Mouse (Mus musculus): Measurements from ENCODE around the gene Snx30.
"Not testable (repeated sequence)": the region's sequence is repeated elsewhere in the genome, so short reads cannot be mapped to it uniquely, and the experiment has no call there.

Snx30 gene

GRCm38 (mm10) chr4:59805181-59805967 is at the start of gene Snx30:
TSS of gene Snx30 (plus strand) at chr4:59805840.
- DNase-seq = peak; percentile 90 to 95

GRCm38 (mm10) chr4:59756332-59757082 is 49.1 kb upstream of the Snx30 start:
- peak; percentile 86 to 90 for DNase-seq

DNA sequence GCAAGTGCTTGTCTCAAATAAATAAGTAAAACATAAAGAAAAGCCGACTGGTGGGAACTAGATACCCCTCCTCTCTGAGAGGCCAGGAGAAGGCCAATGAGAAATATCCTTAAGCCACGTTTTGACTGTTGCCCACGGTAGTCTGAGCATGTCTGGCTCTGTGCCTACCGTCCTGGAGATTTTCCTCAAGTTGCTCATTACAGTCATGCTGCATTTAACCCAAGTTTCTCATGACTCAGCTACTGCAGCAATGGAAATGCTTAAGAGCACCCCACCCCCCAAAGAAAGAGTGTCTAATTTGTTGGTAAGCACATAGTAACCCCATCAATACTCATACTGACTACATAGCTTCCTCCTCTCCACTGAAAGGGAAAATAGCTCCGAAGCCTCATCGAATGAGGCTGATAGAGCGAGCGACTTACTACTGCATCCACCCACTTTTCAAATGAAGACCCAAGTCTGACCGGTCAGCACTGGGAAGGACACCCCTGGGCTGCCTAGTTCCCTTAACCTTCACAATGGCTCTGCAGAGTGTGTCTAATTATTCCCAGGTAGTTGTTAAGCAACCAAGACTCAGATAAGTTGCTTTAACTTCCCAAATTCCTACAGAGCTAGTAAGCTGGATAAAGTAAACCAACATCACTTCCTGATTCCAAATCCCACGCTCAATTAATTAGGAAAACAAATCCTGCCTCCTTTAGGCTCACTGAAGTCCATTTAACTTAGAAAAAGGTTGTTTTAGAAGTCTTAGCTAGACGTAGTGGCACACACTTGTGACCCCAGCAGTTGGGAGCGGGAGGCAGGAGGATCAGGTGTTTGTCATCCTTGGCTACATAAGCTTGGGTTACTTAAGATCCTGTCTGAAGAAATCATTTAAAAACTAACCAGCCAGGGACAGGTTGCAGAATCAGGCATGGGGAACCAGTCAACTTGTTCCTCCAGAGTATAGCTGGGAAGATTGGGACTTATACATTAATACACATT is 47.9 kb upstream of the Snx30 start:
- no peak for DNase-seq

GRCm38 (mm10) chr4:59760016-59760415 is 45.6 kb upstream of the Snx30 start:
- DNase-seq = no peak

DNA sequence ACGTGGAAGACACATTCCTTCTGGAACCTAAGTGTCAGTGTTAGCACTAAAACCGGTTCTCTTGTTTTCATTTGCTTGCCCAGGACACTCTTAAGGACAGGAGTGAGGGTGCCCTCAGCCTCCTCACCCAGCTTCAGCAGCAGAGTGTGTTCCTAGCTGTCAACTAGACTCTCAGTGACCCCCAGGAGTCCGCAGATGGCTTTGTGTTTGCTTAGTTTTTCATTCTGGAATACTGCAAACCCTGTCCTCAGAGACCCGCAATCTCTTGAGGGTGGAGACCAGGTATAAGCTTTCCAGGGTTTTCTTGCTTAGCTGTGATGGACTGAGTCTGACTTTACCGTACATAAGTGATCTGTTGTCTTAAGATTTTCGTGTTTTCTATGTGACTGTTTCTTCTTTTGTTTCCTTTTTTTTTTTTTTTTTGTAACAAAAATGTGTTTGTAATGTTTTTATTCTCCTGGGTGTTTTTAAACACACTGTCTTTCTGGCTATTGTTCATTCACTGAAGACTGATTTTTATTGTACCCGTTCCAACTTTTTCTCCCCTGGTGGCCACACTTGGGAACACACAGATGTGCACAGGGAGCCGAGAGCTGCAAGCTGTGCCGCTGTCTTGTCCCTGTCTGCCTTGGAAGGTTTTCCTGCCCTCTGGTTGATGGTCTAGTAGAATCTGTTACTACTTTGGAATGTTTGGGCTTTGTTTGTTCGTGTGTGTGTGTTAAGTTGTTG is 44.8 kb upstream of the Snx30 start:
- no peak for DNase-seq

DNA sequence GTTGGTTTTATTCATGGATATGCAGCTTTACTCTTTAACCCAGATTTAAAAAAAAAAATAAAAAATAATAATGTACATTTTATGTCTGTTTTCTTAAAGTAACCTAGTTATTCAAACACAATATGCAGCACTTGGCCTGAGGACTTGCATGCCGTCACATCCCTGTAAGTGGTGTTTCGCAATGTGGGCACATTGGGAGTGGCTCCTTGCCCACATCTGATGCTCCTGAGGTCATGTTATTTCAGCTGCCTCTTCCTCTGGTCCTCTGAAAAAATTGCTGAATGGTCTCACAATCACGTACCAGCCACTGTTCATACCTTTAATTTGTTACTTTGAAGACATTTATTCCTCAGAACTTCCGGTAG is 44.3 kb upstream of the Snx30 start:
- DNase-seq = no peak

- DNase-seq = no peak
Observed at GRCm38 (mm10) chr4:59764950-59765349, 40.7 kb upstream of the Snx30 start.

- no peak for DNase-seq
Observed at GRCm38 (mm10) chr4:59765385-59766005, 40.1 kb upstream of the Snx30 start.

- no peak for DNase-seq
Observed at GRCm38 (mm10) chr4:59767717-59768116, 37.9 kb upstream of the Snx30 start.

GRCm38 (mm10) chr4:59772171-59772879 is 33.3 kb upstream of the Snx30 start:
- DNase-seq = no peak

- no peak for DNase-seq
Observed at GRCm38 (mm10) chr4:59777828-59778227, 27.8 kb upstream of the Snx30 start.

- no peak for DNase-seq
Observed at GRCm38 (mm10) chr4:59780568-59780967, 25.1 kb upstream of the Snx30 start.

- no peak for DNase-seq
Observed at GRCm38 (mm10) chr4:59782853-59783684, 22.6 kb upstream of the Snx30 start.

DNA sequence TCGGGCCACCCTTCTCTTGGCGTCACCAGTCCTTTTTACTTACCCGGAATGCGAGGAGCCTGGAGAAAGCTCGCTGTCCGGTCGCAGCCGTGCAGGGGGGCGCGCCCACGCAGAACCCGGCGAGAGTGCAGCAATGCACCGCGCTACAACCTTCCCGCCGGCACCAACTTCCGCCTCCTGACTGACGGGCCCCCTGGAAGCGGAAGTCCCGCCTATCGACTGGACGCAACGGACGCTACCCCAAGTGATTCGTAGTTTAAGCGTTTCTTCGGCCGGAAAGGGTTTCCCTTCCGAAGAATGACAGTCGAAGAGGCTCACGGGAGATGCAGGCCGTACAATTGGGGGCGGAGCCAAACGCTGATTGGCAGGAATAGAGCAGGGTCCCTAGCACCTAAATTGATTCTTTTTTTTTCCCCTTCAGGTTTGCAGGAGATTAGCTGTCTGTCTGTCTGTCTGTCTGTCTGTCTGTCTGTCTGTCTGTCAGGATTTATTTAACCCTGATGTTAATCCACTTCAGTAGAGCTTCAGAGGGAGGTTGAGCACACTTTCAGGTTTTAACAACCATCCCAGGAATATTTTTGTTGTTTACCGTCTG is 21.9 kb upstream of the Snx30 start:
- DNase-seq = peak; percentile 94 to 98

GRCm38 (mm10) chr4:59785412-59785811 is 20.2 kb upstream of the Snx30 start:
- no peak for DNase-seq

GRCm38 (mm10) chr4:59786661-59787060 is 19.0 kb upstream of the Snx30 start:
- DNase-seq = peak; percentile 79 to 88

- no peak for DNase-seq
Observed at GRCm38 (mm10) chr4:59787126-59787525, 18.5 kb upstream of the Snx30 start.

DNA sequence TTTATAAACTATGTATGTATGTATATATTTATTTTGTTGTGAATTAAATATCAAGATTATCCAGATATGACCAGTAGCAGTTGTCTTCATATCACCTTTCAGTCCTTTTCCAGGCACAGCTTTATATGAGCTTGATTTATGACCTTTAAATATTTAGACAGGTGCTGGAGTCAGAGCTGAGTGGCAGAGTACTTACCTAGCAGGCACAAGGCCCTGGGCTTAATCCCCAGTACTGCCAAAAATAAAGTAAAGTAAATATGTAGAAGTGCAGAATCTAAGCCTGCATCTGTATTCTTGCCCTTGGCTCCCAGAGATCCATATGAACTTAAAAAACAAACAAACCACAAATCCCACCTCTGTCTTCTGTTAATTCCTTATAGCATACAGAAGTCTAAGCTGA is 16.6 kb upstream of the Snx30 start:
- no peak for DNase-seq

DNA sequence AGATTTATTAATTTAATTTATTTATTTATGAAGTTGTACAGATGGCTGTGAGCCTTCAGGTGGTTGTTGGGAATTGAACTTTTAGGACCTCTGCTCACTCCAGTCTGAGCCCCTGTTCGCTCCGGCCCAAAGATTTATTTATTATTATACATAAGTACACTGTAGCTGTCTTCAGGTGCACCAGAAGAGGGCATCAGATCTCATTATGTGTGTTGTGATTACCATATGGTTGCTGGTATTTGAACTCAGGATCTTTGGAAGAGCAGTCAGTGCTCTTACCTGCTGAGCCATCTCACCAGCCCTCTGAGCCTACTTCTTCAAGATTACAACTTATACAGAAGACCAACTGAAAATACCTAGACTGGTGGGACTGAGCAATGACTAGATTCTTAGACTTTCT is 12.0 kb upstream of the Snx30 start:
- not testable (repeated sequence) for DNase-seq

- no peak for DNase-seq
Observed at GRCm38 (mm10) chr4:59794116-59794515, 11.5 kb upstream of the Snx30 start.
